Mouse (Mus musculus) Patski (cell line): ENCODE data around the gene Lemd1. TPM values are rescaled to one million over a fixed set of nuclear protein-coding genes. Genes with fewer than 3 reads are reported as not detected.
A peak's percentile ranks its signal among the peaks of the same experiment; 100 is the strongest.

Experiments used
- ATAC-seq: fragments of 100-300 bp; one replicate; pipeline ENCODE4 v1.8.0; 2021
- CTCF ChIA-PET: fragments of 350-600 bp; sonication (Branson Sonifier 250); formaldehyde crosslinking; loops from one replicate; lab custom pipeline; 2022; ENCODE audit warnings: inconsistent platforms; lab: Charles Lee
- POLR2A ChIA-PET: fragments of 350-600 bp; sonication (Branson Sonifier 250); formaldehyde crosslinking; loops from one replicate; lab custom pipeline; 2022; ENCODE audit warnings: antibody characterized with exemption, inconsistent platforms; lab: Charles Lee
- DNase-seq: peaks from one replicate; pipeline ENCODE4 v3.0.0-alpha.2; 2011; ENCODE audit warnings: low read depth, low spot score
- H3K27me3 ChIP-seq: fragments of 371-371 bp; one replicate; pipeline ENCODE4 v1.5.1; 2021
- CTCF ChIP-seq: fragments of 100-300 bp; IDR thresholded peaks from one replicate; pipeline ENCODE4 v1.5.1; 2021
- in situ Hi-C: fragments of 300-500 bp; cut with MboI; formaldehyde crosslinking; loops from 3 replicates; pipeline ENCODE4 v1.11.1; 2018; ENCODE audit warnings: low pct_unique_long_range_greater_than_20kb, mixed read lengths
- polyA plus RNA-seq: library from polyadenylated mRNA; unstranded; gene quantifications from one replicate; pipeline ENCODE4 v1.2.3, GENCODE M21; 2021

Lemd1 gene
- polyA plus RNA-seq, 1 experiment from 2014 or later: 12.0 TPM

GRCm38 (mm10) chr1:132287991-132288451, 96.8 kb downstream of the Lemd1 start:
- DNase-seq (no peak), ATAC-seq (peak; percentile 18)
- TF ChIP-seq CTCF: no peak
- in situ Hi-C loops: loop anchor here (25.0 kb wide), 1 partner anchor 551 kb away; the partner anchor contains the start of gene Slc26a9
- POLR2A ChIA-PET: interaction anchor here (0.7 to 1.9 kb wide), 4 partner anchors 11 to 129 kb away, joined by 4 to 5 read pairs (median 4); no protein-coding TSS in a partner anchor
- no peaks in the 10 kb centered on the region for H3K27me3 ChIP-seq
- CTCF ChIA-PET: interaction anchor here (0.7 to 1.7 kb wide), 4 partner anchors 20 to 67 kb away, joined by 3 to 4 read pairs (median 4); no protein-coding TSS in a partner anchor

DNA sequence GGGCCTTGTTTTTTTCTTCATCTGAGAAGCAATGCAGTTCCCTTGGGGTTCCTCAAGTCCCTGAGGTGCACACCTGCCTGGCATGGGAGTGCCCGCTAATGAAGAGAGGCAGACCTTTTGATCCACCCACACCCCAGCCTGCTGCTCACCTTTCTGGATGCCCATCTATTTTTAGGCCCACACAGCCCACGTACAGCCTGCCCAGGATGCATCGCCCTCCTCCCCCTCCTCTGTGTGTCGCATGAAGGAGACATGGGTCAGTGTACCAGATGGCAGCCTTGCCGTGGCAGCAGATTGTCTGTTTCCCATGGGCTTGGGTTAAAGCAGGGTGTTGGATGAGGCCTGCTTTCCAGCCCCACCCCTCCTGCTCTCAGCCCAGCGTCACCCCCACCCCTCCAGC, 98.7 kb downstream of the Lemd1 start:
- CTCF ChIA-PET: no interaction called here
- in situ Hi-C loops: loop anchor here (25.0 kb wide), 1 partner anchor 553 kb away; the partner anchor contains the start of gene Slc26a9
- POLR2A ChIA-PET: interaction anchor here (1.1 kb wide), 2 partner anchors 11 to 96 kb away, joined by 3 read pairs; no protein-coding TSS in a partner anchor
- TF ChIP-seq CTCF: no peak
- H3K27me3 ChIP-seq: no peaks in the 10 kb centered on the region
- no peak for DNase-seq
- no peak for ATAC-seq

GRCm38 (mm10) chr1:132290921-132291675, 99.9 kb downstream of the Lemd1 start:
- POLR2A ChIA-PET: interaction anchor here (0.8 to 2.8 kb wide), 13 partner anchors 9 to 99 kb away, joined by 3 to 18 read pairs (median 5); partner anchors contain the start of genes AC124108.1 and Lemd1
- ATAC-seq: peak; percentile 18
- no peaks in the 10 kb centered on the region for H3K27me3 ChIP-seq
- no peak for DNase-seq
- CTCF ChIA-PET: interaction anchor here (1.1 to 3.4 kb wide), 14 partner anchors 9 to 135 kb away, joined by 4 to 35 read pairs (median 6); no protein-coding TSS in a partner anchor
- TF ChIP-seq CTCF: no peak
- in situ Hi-C loops: loop anchor here (25.0 kb wide), 1 partner anchor 554 kb away; the partner anchor contains the start of gene Slc26a9

GRCm38 (mm10) chr1:132291706-132292105, 100.5 kb downstream of the Lemd1 start:
- ATAC-seq (peak; percentile 6), DNase-seq (no peak)
- in situ Hi-C loops: loop anchor here (25.0 kb wide), 1 partner anchor 554 kb away; the partner anchor contains the start of gene Slc26a9
- no peak for TF ChIP-seq CTCF
- POLR2A ChIA-PET: interaction anchor here (0.7 to 2.8 kb wide), 17 partner anchors 9 to 289 kb away, joined by 3 to 18 read pairs (median 4); partner anchors contain the start of genes AC124108.1 and Lemd1
- no peaks in the 10 kb centered on the region for H3K27me3 ChIP-seq
- CTCF ChIA-PET: interaction anchor here (1.1 to 3.4 kb wide), 16 partner anchors 9 to 136 kb away, joined by 4 to 35 read pairs (median 6); partner anchors contain the start of genes AC124108.1 and Lemd1

DNA sequence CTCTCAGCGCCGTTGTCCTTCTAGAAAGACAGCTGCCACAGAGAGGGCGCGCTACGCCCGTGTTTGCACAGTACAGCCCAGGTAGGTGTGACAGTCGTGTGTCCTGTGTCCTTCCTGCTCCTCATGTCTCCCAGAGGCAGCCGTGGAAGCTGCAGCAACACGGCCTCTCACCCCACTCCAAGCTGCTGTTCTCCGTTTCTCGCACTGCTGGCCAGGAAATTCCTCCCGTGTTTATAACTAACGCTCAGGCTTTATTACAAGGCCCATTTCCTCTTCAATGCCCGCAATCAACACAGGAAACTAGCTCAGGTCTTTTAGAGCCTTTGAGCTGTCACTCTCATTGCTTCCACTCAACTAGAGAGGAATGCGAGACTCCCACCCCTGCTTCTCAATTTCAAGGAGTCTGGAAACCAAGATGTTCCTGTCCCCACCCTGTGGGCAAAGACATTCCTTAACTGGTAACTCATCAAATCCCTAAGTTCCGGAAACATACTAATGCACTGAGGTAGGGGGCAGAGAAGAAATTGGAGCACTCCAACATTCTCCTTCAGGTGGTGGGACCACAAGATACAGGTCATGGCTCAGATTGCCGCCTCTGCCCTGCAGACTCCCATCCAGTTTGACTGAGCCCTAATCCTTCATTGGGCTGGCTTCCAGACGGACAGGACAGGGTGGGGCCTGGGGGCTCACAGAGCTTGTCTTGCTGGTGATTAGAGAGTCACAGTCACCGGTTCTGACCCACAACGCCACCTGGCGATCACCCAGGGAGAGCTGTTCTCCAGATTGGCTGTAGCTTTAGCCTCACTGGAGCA, 101.3 kb downstream of the Lemd1 start:
- TF ChIP-seq CTCF: no peak
- ChIA-PET CTCF (interaction anchor here (0.8 to 3.4 kb wide), 28 partner anchors 8 to 182 kb away, joined by 3 to 35 read pairs (median 4); partner anchors contain the start of genes AC124108.1 and Lemd1), POLR2A (interaction anchor here (0.6 to 2.8 kb wide), 15 partner anchors 8 to 1356 kb away, joined by 3 to 18 read pairs (median 5); partner anchors contain the start of genes AC124108.1 and Lemd1)
- peak; percentile 97 for DNase-seq
- no peaks in the 10 kb centered on the region for H3K27me3 ChIP-seq
- in situ Hi-C loops: loop anchor here (25.0 kb wide), 1 partner anchor 555 kb away; the partner anchor contains the start of gene Slc26a9
- peak; percentile 71 for ATAC-seq

GRCm38 (mm10) chr1:132295506-132295905, 104.3 kb downstream of the Lemd1 start:
- DNase-seq: no peak
- no peak for ATAC-seq
- TF ChIP-seq CTCF: no peak
- ChIA-PET CTCF (interaction anchor here (1.5 to 3.2 kb wide), 2 partner anchors 16 to 60 kb away, joined by 3 to 12 read pairs; no protein-coding TSS in a partner anchor), POLR2A (interaction anchor here (1.4 kb wide), 1 partner anchor 11 kb away, joined by 5 read pairs; no protein-coding TSS in a partner anchor)
- in situ Hi-C loops: loop anchor here (25.0 kb wide), 1 partner anchor 558 kb away; the partner anchor contains the start of gene Slc26a9
- no peaks in the 10 kb centered on the region for H3K27me3 ChIP-seq

DNA sequence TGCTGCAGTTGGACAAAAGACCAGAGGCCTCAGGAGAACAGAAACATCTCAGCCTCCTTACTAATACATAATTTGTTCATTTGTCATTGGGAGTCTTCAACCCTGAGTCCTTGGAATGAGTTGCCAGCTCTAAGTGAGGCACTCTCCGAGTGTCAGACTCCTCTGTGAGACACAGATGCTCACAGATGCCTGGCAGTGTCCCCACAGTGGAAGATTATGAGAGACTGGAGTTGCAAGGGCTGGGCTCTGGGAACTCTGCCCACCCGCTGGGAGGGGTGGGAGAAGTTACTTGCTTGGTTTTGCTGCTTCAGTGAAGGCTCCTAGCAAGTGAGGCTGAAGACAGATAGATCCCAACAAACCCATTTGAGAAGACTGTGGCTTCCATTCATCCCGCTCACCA, 104.8 kb downstream of the Lemd1 start:
- DNase-seq (no peak), ATAC-seq (no peak)
- H3K27me3 ChIP-seq: no peaks in the 10 kb centered on the region
- POLR2A ChIA-PET: interaction anchor here (0.9 to 1.4 kb wide), 2 partner anchors 10 to 158 kb away, joined by 3 to 5 read pairs; no protein-coding TSS in a partner anchor
- in situ Hi-C loops: loop anchor here (25.0 kb wide), 1 partner anchor 559 kb away; the partner anchor contains the start of gene Slc26a9
- TF ChIP-seq CTCF: no peak
- CTCF ChIA-PET: interaction anchor here (3.2 kb wide), 1 partner anchor 59 kb away, joined by 12 read pairs; no protein-coding TSS in a partner anchor

DNA sequence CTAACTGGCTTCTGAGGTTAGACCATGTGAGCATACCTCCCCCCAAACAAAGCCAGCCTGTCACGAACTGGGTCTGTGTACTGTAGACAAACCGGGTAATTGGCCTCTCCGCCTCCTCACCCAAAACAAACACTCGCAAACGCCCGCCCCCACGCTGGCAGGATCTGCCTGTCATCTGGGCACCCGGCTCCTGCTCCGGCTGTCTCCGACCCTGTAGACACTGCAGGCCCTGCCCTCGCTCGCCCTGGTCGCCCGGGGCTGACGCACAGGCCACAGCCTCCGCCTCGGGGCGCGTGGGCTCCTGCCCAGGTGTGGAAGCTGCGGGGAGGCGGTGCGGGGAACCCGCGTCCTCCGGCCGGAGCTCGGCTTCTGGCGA, 107.2 kb downstream of the Lemd1 start, which contains the start of gene Klhdc8a:
Gene Klhdc8a, plus strand, starts transcription at position 202 of the 376 bp plus-strand sequence.
- CTCF ChIA-PET: interaction anchor here (0.7 to 3.2 kb wide), 4 partner anchors 14 to 141 kb away, joined by 3 to 13 read pairs (median 10); no protein-coding TSS in a partner anchor
- no peak for DNase-seq
- in situ Hi-C loops: loop anchor here (25.0 kb wide), 1 partner anchor 561 kb away; the partner anchor contains the start of gene Slc26a9
- POLR2A ChIA-PET: interaction anchor here (0.8 to 5.8 kb wide), 8 partner anchors 8 to 56 kb away, joined by 3 to 23 read pairs (median 4); no protein-coding TSS in a partner anchor
- TF ChIP-seq CTCF: no peak
- peak; percentile 51 for ATAC-seq
- H3K27me3 ChIP-seq: no peaks in the 10 kb centered on the region
